Mouse (Mus musculus) midbrain, postnatal 0 days (tissue): ENCODE data around the gene Il17rd. TPM values are rescaled to one million over a fixed set of nuclear protein-coding genes. Genes with fewer than 3 reads are reported as not detected.

ENCODE experiments used
- ATAC-seq: fragments of 200-750 bp; cut with Nextera tagmentation; 2 replicates; pipeline ENCODE4 v1.8.0; 2017; ENCODE audit warnings: moderate number of reproducible peaks, mild to moderate bottlenecking, moderate TSS enrichment, moderate library complexity; ENCODE audit not compliant: low FRiP score
- DNase-seq: peaks from one replicate; pipeline ENCODE4 v3.0.0-alpha.2; 2015; ENCODE audit warnings: low spot score
- H3K27ac ChIP-seq: fragments of 300-500 bp; sonication (generic); 2 replicates; pipeline ENCODE4 v1.5.1; 2014; ENCODE audit warnings: low read depth, mild to moderate bottlenecking, low read length, mixed read lengths
- H3K27me3 ChIP-seq: fragments of 300-500 bp; sonication (generic); 2 replicates; pipeline ENCODE4 v1.6.1; 2014; ENCODE audit warnings: low read length, control low read depth, mixed read lengths; ENCODE audit not compliant: insufficient read depth
- H3K36me3 ChIP-seq: fragments of 300-500 bp; sonication (generic); 2 replicates; pipeline ENCODE4 v1.6.1; 2014; ENCODE audit warnings: low read length, control low read depth, mixed read lengths; ENCODE audit not compliant: insufficient read depth
- H3K4me1 ChIP-seq: fragments of 300-500 bp; sonication (generic); 2 replicates; pipeline ENCODE4 v1.6.1; 2014; ENCODE audit warnings: mild to moderate bottlenecking, control low read depth, antibody characterized with exemption, low read length, mixed read lengths; ENCODE audit not compliant: insufficient read depth
- H3K4me2 ChIP-seq: fragments of 300-500 bp; sonication (generic); 2 replicates; pipeline ENCODE4 v1.6.1; 2014; ENCODE audit warnings: low read depth, mild to moderate bottlenecking, low read length, mixed read lengths; ENCODE audit not compliant: poor library complexity, severe bottlenecking
- H3K4me3 ChIP-seq: fragments of 300-500 bp; sonication (generic); 2 replicates; pipeline ENCODE4 v1.5.1; 2014; ENCODE audit warnings: low read depth, mild to moderate bottlenecking, low read length, moderate library complexity
- H3K9ac ChIP-seq: fragments of 300-500 bp; sonication (generic); replicated peaks from 2 replicates; pipeline ENCODE4 v1.6.1; 2014; ENCODE audit warnings: mild to moderate bottlenecking, low read length, moderate library complexity, mixed read lengths; ENCODE audit not compliant: poor library complexity, severe bottlenecking
- H3K9me3 ChIP-seq: fragments of 300-500 bp; sonication (generic); 2 replicates; pipeline ENCODE4 v1.6.1; 2016; ENCODE audit warnings: low read length, control low read depth
- CTCF ChIP-seq: IDR thresholded peaks from 2 replicates; pipeline ENCODE4 v1.5.1; 2016; ENCODE audit warnings: antibody characterized with exemption, mild to moderate bottlenecking
- WGBS: fragments of 180-500 bp; shearing (Covaris S2); extraction: QIAGEN DNeasy Blood & Tissue Kit; methylation state at CpG from one replicate; pipeline ENCODE4 v1.1.7; 2014; 5-methylcytosine and 5-hydroxymethylcytosine counted together
- polyA plus RNA-seq: library from polyadenylated mRNA; unstranded; fragments of >200 nt; fragmentation: Nextera tagmentation; extraction: Ambion mirVana; gene quantifications from 2 replicates; pipeline ENCODE4 v1.2.1, GENCODE M21; 2015
- total RNA-seq: library from RNA; depleted of rRNA; stranded (reverse); fragments of >200 nt; gene quantifications from 2 replicates; pipeline ENCODE4 v1.2.3, GENCODE M21; 2014

Il17rd gene
- total and polyA plus RNA-seq, 2 experiments from 2014 or later, result 1.5 to 9.1 TPM

DNA sequence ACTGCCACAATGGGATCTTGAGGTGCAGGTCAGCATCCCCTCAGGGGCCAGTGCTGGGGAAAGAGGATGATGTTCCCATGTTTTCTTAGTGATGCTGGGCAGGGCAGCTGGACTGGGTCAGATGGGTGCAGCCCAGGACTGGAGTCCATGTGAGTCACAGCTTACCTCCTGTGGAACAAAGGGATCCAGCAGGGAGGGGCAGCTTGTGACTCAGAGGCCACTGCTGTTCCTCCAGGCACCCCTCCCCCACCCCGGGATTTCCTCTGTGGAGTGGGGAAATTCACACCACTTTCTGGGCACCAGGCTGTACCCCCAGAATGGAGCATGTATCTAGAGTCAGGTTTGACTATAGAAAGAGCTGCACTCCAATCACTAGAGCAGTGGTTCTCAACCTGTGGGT is 92.8 kb downstream of the Il17rd start:
- Histone ChIP-seq H3K9me3 (no peaks in the 10 kb centered on the region), H3K36me3 (no peaks in the 10 kb centered on the region), H3K4me2 (no peak overlapping the region), H3K9ac (no peak overlapping the region), H3K27me3 (no peaks in the 10 kb centered on the region), H3K27ac (no peak overlapping the region), H3K4me1 (no peaks in the 10 kb centered on the region), H3K4me3 (no peak overlapping the region)
- no peak for TF ChIP-seq CTCF
- 75% methylated on average over 1 of the region's 1 CpGs for WGBS
- no peak for ATAC-seq
- no peak for DNase-seq

DNA sequence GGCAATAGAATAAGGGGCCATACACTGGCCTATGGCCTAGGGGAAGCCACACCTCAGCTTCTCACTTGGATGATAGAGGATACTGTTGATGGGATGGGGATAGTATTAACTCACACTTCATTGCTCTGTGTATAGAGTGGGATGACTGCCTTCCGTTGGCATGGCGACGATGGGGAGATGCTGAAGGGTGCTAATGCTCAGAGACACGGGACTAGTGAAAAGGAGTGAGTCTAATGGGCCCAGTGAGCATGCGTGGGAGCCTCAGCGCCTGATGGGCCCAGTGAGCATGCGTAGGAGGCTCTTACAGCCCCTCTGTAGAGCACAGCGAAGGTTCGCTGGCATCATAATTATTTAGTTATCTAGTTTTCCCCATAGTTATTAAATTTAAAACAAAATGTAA is 100.2 kb downstream of the Il17rd start:
- WGBS, result 82% methylated on average over 9 of the region's 9 CpGs
- no peak for TF ChIP-seq CTCF

GRCm38 (mm10) chr14:27139968-27140367 is 101.2 kb downstream of the Il17rd start:
- 93% methylated on average over 3 of the region's 3 CpGs for WGBS
- Histone ChIP-seq H3K27me3 (no peaks in the 10 kb centered on the region), H3K4me2 (no peak overlapping the region), H3K27ac (no peak overlapping the region), H3K9me3 (no peaks in the 10 kb centered on the region), H3K9ac (no peak overlapping the region), H3K4me3 (no peak overlapping the region), H3K4me1 (no peaks in the 10 kb centered on the region), H3K36me3 (no peaks in the 10 kb centered on the region)
- ATAC-seq (no peak), DNase-seq (no peak)
- TF ChIP-seq CTCF, result no peak

More for the DNA sequence above, 100.2 kb downstream of the Il17rd start:
- Histone ChIP-seq H3K36me3 (no peaks in the 10 kb centered on the region), H3K9ac (no peak overlapping the region), H3K4me2 (no peak overlapping the region), H3K9me3 (no peaks in the 10 kb centered on the region), H3K27ac (no peak overlapping the region), H3K4me3 (no peak overlapping the region), H3K4me1 (no peaks in the 10 kb centered on the region), H3K27me3 (no peaks in the 10 kb centered on the region)
- ATAC-seq, result no peak
- no peak for DNase-seq

GRCm38 (mm10) chr14:27141486-27141885 is 102.7 kb downstream of the Il17rd start:
- Histone ChIP-seq H3K4me3 (no peak overlapping the region), H3K27ac (no peak overlapping the region), H3K9ac (no peak overlapping the region), H3K27me3 (no peaks in the 10 kb centered on the region), H3K36me3 (no peaks in the 10 kb centered on the region), H3K9me3 (no peaks in the 10 kb centered on the region), H3K4me2 (no peak overlapping the region), H3K4me1 (no peaks in the 10 kb centered on the region)
- 34% methylated on average over 3 of the region's 3 CpGs for WGBS
- no peak for ATAC-seq
- TF ChIP-seq CTCF, result no peak
- no peak for DNase-seq

DNA sequence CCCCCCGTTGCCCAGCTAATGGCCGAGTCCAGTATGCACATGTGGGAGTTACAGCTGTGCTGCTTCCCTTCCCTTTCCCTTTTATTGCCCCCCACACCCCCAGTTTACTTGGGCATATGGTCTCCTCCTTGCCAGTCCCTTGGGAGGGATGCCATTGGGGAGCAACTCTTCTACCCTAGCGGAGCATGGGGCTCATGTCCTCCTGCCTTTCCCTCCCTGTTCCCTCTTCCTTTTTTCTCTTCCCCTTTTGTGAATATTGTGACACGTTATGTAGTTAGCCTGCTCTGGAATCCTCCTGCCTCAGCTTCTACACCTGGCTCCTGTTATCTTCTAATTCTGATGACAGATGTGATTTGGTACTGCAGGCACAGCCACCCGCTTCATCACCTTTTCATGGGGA is 103.9 kb downstream of the Il17rd start:
- Histone ChIP-seq H3K4me2 (no peak overlapping the region), H3K4me1 (no peaks in the 10 kb centered on the region), H3K4me3 (no peak overlapping the region), H3K9me3 (no peaks in the 10 kb centered on the region), H3K27ac (no peak overlapping the region), H3K36me3 (no peaks in the 10 kb centered on the region), H3K9ac (no peak overlapping the region), H3K27me3 (no peaks in the 10 kb centered on the region)
- ATAC-seq (no peak), DNase-seq (no peak)
- no peak for TF ChIP-seq CTCF
- 93% methylated on average over 5 of the region's 5 CpGs for WGBS

- no peak overlapping the region for H3K4me3 ChIP-seq
- no peaks in the 10 kb centered on the region for H3K4me1 ChIP-seq
- no peak overlapping the region for H3K4me2 ChIP-seq
- H3K27me3 ChIP-seq, result no peaks in the 10 kb centered on the region
- H3K9me3 ChIP-seq, result no peaks in the 10 kb centered on the region
- 62% methylated on average over 8 of the region's 8 CpGs for WGBS
- DNase-seq (no peak), ATAC-seq (no peak)
- H3K36me3 ChIP-seq, result no peaks in the 10 kb centered on the region
- TF ChIP-seq CTCF, result no peak
- H3K9ac ChIP-seq, result no peak overlapping the region
- no peak overlapping the region for H3K27ac ChIP-seq
Measured at GRCm38 (mm10) chr14:27145171-27146045, 106.7 kb downstream of the Il17rd start.
